Mouse (Mus musculus) lung, adult 2 months (tissue): ENCODE results near the gene Tmem59. TPM values are rescaled to one million over a fixed set of nuclear protein-coding genes. Genes with fewer than 3 reads are reported as not detected.

Experiments
- DNase-seq: peaks from one replicate; pipeline ENCODE4 v3.0.0; 2022
- H3K4me1 ChIP-seq: fragments of 200-500 bp; 2 replicates; pipeline ENCODE4 v1.6.1; 2011; ENCODE audit warnings: low read length; ENCODE audit not compliant: control insufficient read depth, insufficient read depth
- H3K4me3 ChIP-seq: fragments of 200-500 bp; replicated peaks from 2 replicates; pipeline ENCODE3; 2011; ENCODE audit warnings: low read depth, mild to moderate bottlenecking, control low read depth, low read length; ENCODE audit errors: extremely low read depth
- CTCF ChIP-seq: fragments of 200-500 bp; IDR thresholded peaks from 2 replicates; pipeline ENCODE4 v1.5.1; 2011; ENCODE audit warnings: mild to moderate bottlenecking, low read length, control low read depth; ENCODE audit not compliant: insufficient read depth
- POLR2A ChIP-seq: fragments of 200-500 bp; IDR thresholded peaks from 2 replicates; pipeline ENCODE4 v1.6.1; 2011; ENCODE audit warnings: low read depth, mild to moderate bottlenecking, control low read depth, low read length, borderline replicate concordance; ENCODE audit errors: extremely low read depth
- WGBS: fragments of 180-500 bp; shearing (Covaris S2); methylation state at CpG from one replicate; pipeline ENCODE4 v1.1.7; 2018; 5-methylcytosine and 5-hydroxymethylcytosine counted together
- polyA plus RNA-seq: library from polyadenylated mRNA; depleted of rRNA; stranded (reverse); fragments of >200 nt; gene quantifications from 2 replicates; pipeline ENCODE4 v1.2.3, GENCODE M21; 2012

Tmem59 gene
- polyA plus RNA-seq, 1 experiment = 321 TPM

- DNase-seq = no peak
- WGBS = 85% methylated on average over 6 of the region's 6 CpGs
- Histone ChIP-seq H3K4me1 (no peaks in the 10 kb centered on the region), H3K4me3 (no peak overlapping the region)
- no peak for TF ChIP-seq CTCF
Measured at GRCm38 (mm10) chr4:107150991-107151390, 27.2 kb upstream of the Tmem59 start.

DNA sequence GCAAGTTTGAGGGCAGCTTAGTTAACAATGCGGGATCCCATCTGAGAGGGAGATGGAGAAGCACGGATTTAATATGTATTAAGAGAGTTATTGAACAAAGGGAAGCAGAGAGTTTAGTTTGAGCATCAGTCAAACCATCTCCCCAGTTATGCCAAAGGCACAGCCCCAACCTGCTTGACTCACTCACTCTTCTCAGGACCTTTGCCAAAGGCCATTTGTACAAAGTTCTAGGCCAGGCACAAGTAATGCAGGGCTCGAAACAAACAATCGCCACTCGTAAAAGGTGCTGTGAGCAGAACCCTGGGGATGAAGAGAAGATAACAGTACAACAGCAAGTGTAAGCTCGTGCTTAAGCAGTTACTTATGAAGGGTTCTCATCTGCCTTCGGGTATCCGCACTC is 25.6 kb upstream of the Tmem59 start:
- Histone ChIP-seq H3K4me3 (no peak overlapping the region), H3K4me1 (no peaks in the 10 kb centered on the region)
- 86% methylated on average over 8 of the region's 8 CpGs for WGBS
- DNase-seq = no peak
- TF ChIP-seq POLR2A (no peak), CTCF (no peak)

DNA sequence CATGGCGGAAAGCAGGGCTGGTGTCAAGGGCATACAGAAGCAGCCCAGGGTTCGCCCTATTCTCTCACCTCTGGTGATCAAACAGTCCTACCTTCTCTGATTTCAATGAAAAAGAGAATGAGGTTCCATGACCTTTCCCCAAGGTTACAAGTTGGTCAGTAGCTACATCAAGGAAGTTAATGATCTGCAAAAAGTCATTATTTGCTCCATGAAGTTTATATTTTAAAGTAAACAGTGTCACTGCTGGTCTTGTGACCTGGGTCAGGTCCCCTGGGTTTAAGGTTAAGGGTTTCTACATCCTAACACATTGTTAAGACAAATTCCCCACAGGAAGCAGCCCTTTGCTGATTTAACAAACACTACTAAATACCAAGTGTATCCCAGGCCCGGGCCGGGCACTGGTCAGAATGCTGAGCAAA is 21.2 kb upstream of the Tmem59 start:
- 66% methylated on average over 4 of the region's 4 CpGs for WGBS
- DNase-seq = no peak
- Histone ChIP-seq H3K4me1 (no peaks in the 10 kb centered on the region), H3K4me3 (no peak overlapping the region)
- TF ChIP-seq CTCF (no peak), POLR2A (no peak)

DNA sequence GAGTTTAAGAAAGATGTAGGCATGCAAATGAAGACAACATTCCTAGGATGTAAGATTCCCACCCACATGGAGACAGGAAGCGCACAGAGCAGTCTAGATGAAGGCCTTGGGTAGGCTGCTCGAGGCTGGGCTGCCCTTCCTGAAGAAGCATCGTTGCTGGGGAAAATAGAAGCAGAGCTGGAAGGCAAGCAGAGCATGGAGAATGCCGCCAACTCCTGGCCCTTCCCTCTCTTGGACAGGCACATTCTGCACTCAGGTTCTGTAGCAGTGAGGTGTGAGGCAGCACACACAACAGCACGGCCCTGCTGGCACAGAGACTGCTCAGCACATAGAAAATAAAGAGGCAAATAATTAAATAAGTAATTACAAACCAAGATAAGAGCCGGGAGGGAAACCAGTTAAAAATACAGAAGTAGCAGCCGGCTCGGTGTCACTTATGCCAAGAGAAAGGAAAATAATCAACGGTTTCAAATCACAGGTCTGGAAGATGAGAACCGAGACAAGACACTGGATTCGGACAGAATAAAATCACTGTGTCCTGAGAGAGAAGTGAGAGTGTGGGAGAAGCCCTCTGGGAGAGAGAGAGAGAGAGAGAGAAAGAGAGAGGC is 18.9 kb upstream of the Tmem59 start:
- H3K4me3 ChIP-seq = no peak overlapping the region
- no peak for DNase-seq
- TF ChIP-seq CTCF = no peak
- no peak for TF ChIP-seq POLR2A
- peaks cover 8% of the 10 kb centered on the region for H3K4me1 ChIP-seq
- 80% methylated on average over 11 of the region's 11 CpGs for WGBS

- Histone ChIP-seq H3K4me3 (no peak overlapping the region), H3K4me1 (peaks cover 8% of the 10 kb centered on the region)
- 91% methylated on average over 8 of the region's 8 CpGs for WGBS
- DNase-seq = no peak
- TF ChIP-seq POLR2A (no peak), CTCF (no peak)
Measured at GRCm38 (mm10) chr4:107160181-107160580, 18.0 kb upstream of the Tmem59 start.

DNA sequence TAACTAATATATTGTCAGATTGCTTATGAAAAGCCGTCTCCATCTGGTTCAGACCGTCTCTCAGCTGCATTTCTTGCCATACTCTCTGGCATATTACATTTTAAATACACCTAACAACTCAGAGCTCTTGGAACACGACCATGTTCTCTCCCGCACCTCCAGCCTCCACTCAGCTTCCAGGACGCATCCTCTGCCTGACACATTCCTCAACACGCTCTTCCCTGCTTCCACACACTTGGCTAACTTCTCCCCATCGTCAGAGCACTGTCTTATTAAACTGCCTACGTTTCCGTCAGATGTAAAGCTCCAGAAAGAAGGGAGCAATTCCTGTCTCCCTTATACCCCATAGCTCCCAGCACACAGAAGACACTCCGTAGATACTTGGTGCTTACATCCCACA is 14.9 kb upstream of the Tmem59 start:
- peaks cover 8% of the 10 kb centered on the region for H3K4me1 ChIP-seq
- DNase-seq = no peak
- TF ChIP-seq POLR2A (no peak), CTCF (no peak)
- 62% methylated on average over 10 of the region's 10 CpGs for WGBS
- no peak overlapping the region for H3K4me3 ChIP-seq

DNA sequence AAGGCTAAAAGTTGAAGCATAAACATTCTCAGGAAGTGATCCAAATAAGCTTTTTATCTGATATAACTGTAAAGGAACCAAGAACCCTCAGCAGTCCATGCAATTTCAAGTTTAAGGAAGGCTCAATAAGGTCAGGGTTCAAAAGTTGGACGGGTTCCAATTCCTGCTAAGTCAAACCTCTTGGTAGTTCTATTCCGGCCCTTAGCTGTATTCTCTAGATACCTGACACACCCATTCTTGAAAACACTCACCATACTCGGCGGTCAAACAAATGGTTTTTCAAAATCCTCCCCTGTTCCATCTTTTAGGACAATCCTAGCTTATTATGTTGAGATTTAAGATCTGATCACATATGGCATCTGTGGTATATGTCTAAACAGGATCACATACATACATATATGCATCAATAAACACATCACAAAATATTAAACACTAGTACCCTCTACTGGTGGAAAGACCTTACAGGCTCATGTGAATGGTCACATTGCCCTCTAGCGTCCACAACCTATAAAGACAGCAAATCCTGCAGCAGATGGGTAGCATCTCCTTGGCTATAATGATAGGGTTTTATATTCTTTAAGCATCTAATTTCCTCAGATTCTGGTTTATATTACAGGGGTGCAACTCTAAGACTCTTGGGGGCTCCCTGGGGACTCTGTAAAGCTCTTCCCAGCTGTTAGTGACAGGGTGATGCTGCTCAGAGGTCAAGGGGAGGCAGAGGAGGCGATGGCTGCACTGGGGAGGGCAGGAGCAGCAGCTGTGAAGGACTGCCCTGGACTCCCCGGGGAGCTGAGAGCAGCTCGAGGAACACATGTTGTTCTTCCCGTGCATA is 14.2 kb upstream of the Tmem59 start:
- 25% methylated on average over 9 of the region's 9 CpGs for WGBS
- peak; percentile 51 for DNase-seq
- Histone ChIP-seq H3K4me3 (no peak overlapping the region), H3K4me1 (peaks cover 8% of the 10 kb centered on the region)
- TF ChIP-seq CTCF = peak; percentile 55
- TF ChIP-seq POLR2A = no peak

GRCm38 (mm10) chr4:107166700-107167099 is 11.5 kb upstream of the Tmem59 start:
- no peak overlapping the region for H3K4me3 ChIP-seq
- H3K4me1 ChIP-seq = peaks cover 8% of the 10 kb centered on the region
- no peak for DNase-seq
- 60% methylated on average over 5 of the region's 5 CpGs for WGBS
- no peak for TF ChIP-seq CTCF
- TF ChIP-seq POLR2A = no peak

DNA sequence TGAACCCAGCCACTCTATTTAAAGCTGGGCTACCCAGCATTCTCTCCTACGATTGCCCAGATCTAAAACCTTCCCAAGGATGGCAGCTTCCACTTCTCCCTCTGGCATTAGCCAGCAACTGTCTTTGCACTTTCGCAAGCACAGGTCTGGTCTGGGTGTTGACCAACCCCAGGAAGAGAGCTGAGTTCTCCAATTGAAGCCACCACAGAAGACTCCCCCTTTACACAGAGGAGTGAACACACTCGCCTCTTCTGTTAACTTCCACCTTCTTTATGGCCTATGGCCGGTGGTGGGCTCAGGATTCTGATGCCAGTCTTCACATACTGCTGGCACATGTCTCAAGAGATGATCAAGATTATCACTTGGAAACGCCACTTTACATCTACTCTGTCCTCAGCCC is 10.4 kb upstream of the Tmem59 start:
- no peak for DNase-seq
- 83% methylated on average over 5 of the region's 5 CpGs for WGBS
- H3K4me3 ChIP-seq = no peak overlapping the region
- peaks cover 8% of the 10 kb centered on the region for H3K4me1 ChIP-seq
- no peak for TF ChIP-seq POLR2A
- no peak for TF ChIP-seq CTCF

- Histone ChIP-seq H3K4me1 (peaks cover 3% of the 10 kb centered on the region; the same call in 1 of the 2 replicates), H3K4me3 (peak overlapping the region; percentile 8)
- no peak for DNase-seq
- TF ChIP-seq CTCF (no peak), POLR2A (no peak)
- WGBS = 21% methylated on average over 11 of the region's 11 CpGs
Measured at GRCm38 (mm10) chr4:107177506-107177905, 693 bp upstream of the Tmem59 start.
